Comparison of ENCODE assay signal across 8 mouse cellular contexts in genomic region chr4:147187283-147187965, GRCm38 (mm10). TPM values are rescaled to one million over a fixed set of nuclear protein-coding genes. Genes with fewer than 3 reads are reported as not detected.
DNase-seq lines count a peak whose midpoint lies in the region; ATAC-seq and TF ChIP-seq lines count a peak whose summit lies in the region.
"Not testable (repeated sequence)": the region's sequence is repeated elsewhere in the genome, so short reads cannot be mapped to it uniquely, and the experiment has no call there.

No protein-coding gene starts in this region.

- TF ChIP-seq EP300 in lung, postnatal 0 days (IDR thresholded peaks at IDR 0.05): not testable (repeated sequence)

- not testable (repeated sequence) for TF ChIP-seq POLR2A in testis, adult 2 months (IDR thresholded peaks at IDR 0.05; ENCODE audit: control insufficient read depth, low read depth, low read length)

- H3K9me3 ChIP-seq in E14TG2a.4 (ENCODE audit: low read length); embryonic facial prominence, embryonic 12.5 days; lung, postnatal 0 days (ENCODE audit: low read length): not testable (repeated sequence)
- peaks cover 11% of the 10 kb centered on the region for H3K9me3 ChIP-seq in hindbrain, embryonic 14.5 days (ENCODE audit: control insufficient read depth, low read length)
- H3K9me3 ChIP-seq in limb, embryonic 12.5 days: peaks cover 12% of the 10 kb centered on the region

- WGBS in embryonic facial prominence, embryonic 12.5 days: 71% methylated on average over 67 of the region's 71 CpGs
- 68% methylated on average over 63 of the region's 71 CpGs for WGBS in hindbrain, embryonic 14.5 days
- WGBS in limb, embryonic 12.5 days: 64% methylated on average over 71 of the region's 71 CpGs
- 67% methylated on average over 61 of the region's 71 CpGs for WGBS in lung, postnatal 0 days

- H3K27ac ChIP-seq in embryonic facial prominence, embryonic 12.5 days; hindbrain, embryonic 14.5 days; limb, embryonic 12.5 days; lung, postnatal 0 days (ENCODE audit: low read length); testis, adult 2 months (ENCODE audit: control insufficient read depth, insufficient read depth, low read depth, low read length): not testable (repeated sequence)

- ATAC-seq in embryonic facial prominence, embryonic 12.5 days (ENCODE audit: insufficient number of reproducible peaks, insufficient read depth, low FRiP score, low TSS enrichment): peak; percentile 59; the same call in 1 of the 2 replicates
- peak; percentile 64; the same call in 1 of the 2 replicates for ATAC-seq in hindbrain, embryonic 14.5 days (ENCODE audit: low FRiP score)
- ATAC-seq in limb, embryonic 12.5 days (ENCODE audit: insufficient number of reproducible peaks, insufficient read depth, low FRiP score, low TSS enrichment, low read depth): peak; percentile 63
- peak; percentile 58 for ATAC-seq in lung, postnatal 0 days

- peak; percentile 70 for DNase-seq in heart, adult 11 months
- DNase-seq in hindbrain, embryonic 14.5 days (ENCODE audit: low spot score): not testable (repeated sequence)
- peak; percentile 0 for DNase-seq in lung, postnatal 0 days (ENCODE audit: low spot score)
- peak; percentile 11 for DNase-seq in neural tube, embryonic 10.5 days (ENCODE audit: extremely low spot score, low spot score)

- TF ChIP-seq CTCF in E14TG2a.4 (conservative IDR thresholded peaks at IDR 0.05; ENCODE audit: low read length); lung, postnatal 0 days (IDR thresholded peaks at IDR 0.05); testis, adult 2 months (IDR thresholded peaks at IDR 0.05; ENCODE audit: control insufficient read depth, insufficient read depth, insufficient replicate concordance, low read depth, low read length): not testable (repeated sequence)

- H3K36me3 ChIP-seq in E14TG2a.4 (ENCODE audit: insufficient read depth, low read length); embryonic facial prominence, embryonic 12.5 days; hindbrain, embryonic 14.5 days (replicated peaks; ENCODE audit: control insufficient read depth, insufficient read depth); limb, embryonic 12.5 days; lung, postnatal 0 days (ENCODE audit: insufficient read depth, low read length); testis, adult 2 months (ENCODE audit: control insufficient read depth, insufficient read depth, low read length): not testable (repeated sequence)

- not testable (repeated sequence) for H3K9ac ChIP-seq in embryonic facial prominence, embryonic 12.5 days; hindbrain, embryonic 14.5 days; limb, embryonic 12.5 days (replicated peaks); lung, postnatal 0 days (replicated peaks; ENCODE audit: low read depth)

- not testable (repeated sequence) for H3K27me3 ChIP-seq in E14TG2a.4 (ENCODE audit: insufficient read depth, low read length); embryonic facial prominence, embryonic 12.5 days; hindbrain, embryonic 14.5 days (ENCODE audit: control insufficient read depth, insufficient read depth, low read length); limb, embryonic 12.5 days; lung, postnatal 0 days (replicated peaks; ENCODE audit: insufficient read depth, low read length); testis, adult 2 months (ENCODE audit: control insufficient read depth, insufficient read depth, low read length)

- H3K4me3 ChIP-seq in E14TG2a.4 (replicated peaks; ENCODE audit: low read length): peak overlapping the region; percentile 77
- not testable (repeated sequence) for H3K4me3 ChIP-seq in embryonic facial prominence, embryonic 12.5 days; hindbrain, embryonic 14.5 days (replicated peaks; ENCODE audit: low read length); limb, embryonic 12.5 days (replicated peaks); lung, postnatal 0 days (ENCODE audit: low read depth, low read length)
- H3K4me3 ChIP-seq in testis, adult 2 months (ENCODE audit: control insufficient read depth, low read depth, low read length): peak overlapping the region; percentile 14

- not testable (repeated sequence) for H3K4me2 ChIP-seq in embryonic facial prominence, embryonic 12.5 days (replicated peaks); hindbrain, embryonic 14.5 days (replicated peaks); limb, embryonic 12.5 days; lung, postnatal 0 days (replicated peaks; ENCODE audit: low read depth, low read length)

- not testable (repeated sequence) for H3K4me1 ChIP-seq in E14TG2a.4 (replicated peaks; ENCODE audit: low read depth, low read length); embryonic facial prominence, embryonic 12.5 days; hindbrain, embryonic 14.5 days (replicated peaks; ENCODE audit: control insufficient read depth, insufficient read depth, low read length); limb, embryonic 12.5 days (replicated peaks); lung, postnatal 0 days (ENCODE audit: insufficient read depth, low read depth, low read length); testis, adult 2 months (ENCODE audit: control insufficient read depth, insufficient read depth, low read length)

RNA-seq across cellular contexts. Expression of gene Zfp991, which starts 55.6 kb away (rescaled TPM):
- 8.0 TPM in 2 replicates for polyA plus RNA-seq in embryonic facial prominence, embryonic 12.5 days (2016; fragmentation: Nextera tagmentation; extraction: Ambion mirVana)
- polyA plus RNA-seq in hindbrain, embryonic 14.5 days (2014; fragmentation: Nextera tagmentation; extraction: Ambion mirVana): 8.6 and 8.8 TPM in 2 replicates
- polyA plus RNA-seq in limb, embryonic 12.5 days (2016; fragmentation: Nextera tagmentation; extraction: Ambion mirVana): 9.5 and 11.2 TPM in 2 replicates
- 1.9 and 2.1 TPM in 2 replicates for polyA plus RNA-seq in lung, postnatal 0 days (2015; fragmentation: Nextera tagmentation; extraction: Ambion mirVana)
- 3.0 and 3.2 TPM in 2 replicates for polyA plus RNA-seq in testis, adult 2 months (2012; rRNA removed)
